Mouse (Mus musculus) urinary bladder, postnatal 10 days (tissue): Measurements from ENCODE around the gene Ostm1.

Experiments used
- DNase-seq: peaks from one replicate; pipeline ENCODE4 v3.0.0; 2022; ENCODE audit warnings: low spot score

The Ostm1 gene

GRCm38 (mm10) chr10:42630596-42631355 is 47.2 kb downstream of the Ostm1 start:
- no peak for DNase-seq

GRCm38 (mm10) chr10:42631754-42632452 is 48.3 kb downstream of the Ostm1 start:
- DNase-seq: no peak

GRCm38 (mm10) chr10:42632453-42633360 is 49.1 kb downstream of the Ostm1 start:
- DNase-seq: no peak

- no peak for DNase-seq
Observed at GRCm38 (mm10) chr10:42633361-42634121, 49.9 kb downstream of the Ostm1 start.

GRCm38 (mm10) chr10:42634122-42634720 is 50.6 kb downstream of the Ostm1 start:
- DNase-seq: no peak

GRCm38 (mm10) chr10:42635046-42635445 is 51.4 kb downstream of the Ostm1 start:
- no peak for DNase-seq

- DNase-seq: no peak
Observed at GRCm38 (mm10) chr10:42635566-42636359, 52.1 kb downstream of the Ostm1 start.

- DNase-seq: no peak
Observed at GRCm38 (mm10) chr10:42636360-42637182, 52.9 kb downstream of the Ostm1 start.

GRCm38 (mm10) chr10:42637183-42637788 is 53.7 kb downstream of the Ostm1 start:
- no peak for DNase-seq

- DNase-seq: no peak
Observed at GRCm38 (mm10) chr10:42639856-42640255, 56.2 kb downstream of the Ostm1 start.

GRCm38 (mm10) chr10:42643638-42644037 is 60.0 kb downstream of the Ostm1 start:
- no peak for DNase-seq

GRCm38 (mm10) chr10:42646340-42646739 is 62.7 kb downstream of the Ostm1 start:
- DNase-seq: no peak

GRCm38 (mm10) chr10:42661916-42662315 is 78.3 kb downstream of the Ostm1 start:
- no peak for DNase-seq

GRCm38 (mm10) chr10:42669970-42670369 is 86.3 kb downstream of the Ostm1 start:
- DNase-seq: no peak

- DNase-seq: no peak
Observed at GRCm38 (mm10) chr10:42672798-42673197, 89.2 kb downstream of the Ostm1 start.

- DNase-seq: no peak
Observed at GRCm38 (mm10) chr10:42675571-42675970, 91.9 kb downstream of the Ostm1 start.

- no peak for DNase-seq
Observed at GRCm38 (mm10) chr10:42678331-42678730, 94.7 kb downstream of the Ostm1 start.

GRCm38 (mm10) chr10:42678755-42679364 is 95.2 kb downstream of the Ostm1 start:
- DNase-seq: peak; percentile 66

GRCm38 (mm10) chr10:42679586-42679985 is 96.0 kb downstream of the Ostm1 start:
- no peak for DNase-seq
